Mouse (Mus musculus): ENCODE results near the gene Nol7.

GRCm38 (mm10) chr13:43445754-43446153, 47.6 kb downstream of the Nol7 start:
- TF ChIP-seq POLR2A (IDR thresholded peaks at IDR 0.05; ENCODE audit: low read depth, low read length) (no peak), CTCF (IDR thresholded peaks at IDR 0.05; ENCODE audit: extremely low read depth, insufficient read depth, insufficient read length, insufficient replicate concordance) (no peak)

Data from spleen, adult 2 months (tissue).